Mouse (Mus musculus) cerebellum, adult 8-10 months (tissue): ENCODE results near the gene Scyl2.

Experiments used
- DNase-seq: peaks from one replicate; pipeline ENCODE4 v3.0.0; 2022

Scyl2 gene

DNA sequence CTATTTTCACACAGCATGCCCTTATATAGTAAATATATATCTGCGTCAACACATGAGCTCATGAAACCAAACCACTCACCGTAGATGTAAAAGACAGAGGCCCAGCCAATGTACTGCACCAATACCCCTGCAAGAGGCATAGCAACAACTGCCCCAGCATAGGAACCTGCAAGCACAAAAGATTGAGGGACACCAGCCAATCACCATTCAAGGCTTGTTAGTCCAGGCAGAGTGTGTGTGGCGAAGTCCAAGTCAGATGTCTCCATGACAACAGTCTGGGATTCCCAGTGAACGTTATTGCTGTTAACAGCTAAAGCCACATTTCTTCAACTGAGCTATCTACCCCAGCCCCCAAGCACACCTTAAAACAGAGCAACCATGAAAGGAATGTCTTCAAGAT lies 93.3 kb downstream of the Scyl2 start:
- no peak for DNase-seq

GRCm38 (mm10) chr10:89589877-89590276 lies 96.2 kb downstream of the Scyl2 start:
- DNase-seq, result no peak
